Mouse (Mus musculus) neural tube, embryonic 14.5 days (tissue): ENCODE measurements around the gene Wrap53. TPM values are rescaled to one million over a fixed set of nuclear protein-coding genes. Genes with fewer than 3 reads are reported as not detected.

Experiments used
- ATAC-seq: fragments of 200-750 bp; cut with Nextera tagmentation; 2 replicates; pipeline ENCODE4 v1.8.0; 2017; ENCODE audit warnings: low read depth, mild to moderate bottlenecking, moderate TSS enrichment, moderate library complexity
- H3K27ac ChIP-seq: fragments of 300-500 bp; sonication (generic); 2 replicates; pipeline ENCODE4 v1.5.1; 2014; ENCODE audit warnings: low read depth, mild to moderate bottlenecking, control low read depth, low read length, moderate library complexity, mixed read lengths
- H3K27me3 ChIP-seq: fragments of 300-500 bp; sonication (generic); 2 replicates; pipeline ENCODE4 v1.6.1; 2014; ENCODE audit warnings: low read length; ENCODE audit not compliant: control insufficient read depth, insufficient read depth
- H3K36me3 ChIP-seq: fragments of 300-500 bp; sonication (generic); 2 replicates; pipeline ENCODE4 v1.6.1; 2014; ENCODE audit warnings: low read length, mixed read lengths; ENCODE audit not compliant: control insufficient read depth, insufficient read depth
- H3K4me1 ChIP-seq: fragments of 300-500 bp; sonication (generic); 2 replicates; pipeline ENCODE4 v1.6.1; 2014; ENCODE audit warnings: low read length; ENCODE audit not compliant: control insufficient read depth, insufficient read depth
- H3K4me2 ChIP-seq: fragments of 300-500 bp; sonication (generic); 2 replicates; pipeline ENCODE4 v1.6.1; 2014; ENCODE audit warnings: mild to moderate bottlenecking, low read depth, low read length, control low read depth
- H3K4me3 ChIP-seq: fragments of 300-500 bp; sonication (generic); 2 replicates; pipeline ENCODE4 v1.5.1; 2014; ENCODE audit warnings: low read depth, low read length, control low read depth, mixed read lengths
- H3K9ac ChIP-seq: fragments of 300-500 bp; sonication (generic); replicated peaks from 2 replicates; pipeline ENCODE4 v1.6.1; 2014; ENCODE audit warnings: low read depth, mild to moderate bottlenecking, control low read depth, low read length, mixed read lengths
- H3K9me3 ChIP-seq: fragments of 300-500 bp; sonication (generic); 2 replicates; pipeline ENCODE4 v1.6.1; 2016; ENCODE audit warnings: low read length; ENCODE audit not compliant: control insufficient read depth
- WGBS: fragments of 180-500 bp; shearing (Covaris S2); extraction: QIAGEN DNeasy Blood & Tissue Kit; methylation state at CpG from one replicate; pipeline ENCODE4 v1.1.7; 2014; 5-methylcytosine and 5-hydroxymethylcytosine counted together
- polyA plus RNA-seq: library from polyadenylated mRNA; unstranded; fragments of >200 nt; fragmentation: Nextera tagmentation; extraction: Ambion mirVana; gene quantifications from 2 replicates; pipeline ENCODE4 v1.2.1, GENCODE M21; 2014

Gene Wrap53
- polyA plus RNA-seq, 1 experiment from 2014 or later = 17.3 TPM

- Histone ChIP-seq H3K9me3 (no peaks in the 10 kb centered on the region), H3K4me1 (no peaks in the 10 kb centered on the region; the same call in 1 of the 2 replicates), H3K27me3 (no peaks in the 10 kb centered on the region), H3K27ac (no peak overlapping the region), H3K36me3 (no peaks in the 10 kb centered on the region), H3K9ac (no peak overlapping the region), H3K4me2 (no peak overlapping the region), H3K4me3 (no peak overlapping the region)
- WGBS = 91% methylated on average over 9 of the region's 9 CpGs
- no peak for ATAC-seq
Measured at GRCm38 (mm10) chr11:69521526-69522149, 58.4 kb downstream of the Wrap53 start.

- Histone ChIP-seq H3K36me3 (no peaks in the 10 kb centered on the region), H3K4me2 (no peak overlapping the region), H3K27me3 (no peaks in the 10 kb centered on the region), H3K9ac (no peak overlapping the region), H3K4me3 (no peak overlapping the region), H3K9me3 (no peaks in the 10 kb centered on the region), H3K4me1 (no peaks in the 10 kb centered on the region), H3K27ac (no peak overlapping the region)
- ATAC-seq = no peak
- WGBS = 78% methylated on average over 4 of the region's 4 CpGs
Measured at GRCm38 (mm10) chr11:69519976-69520375, 60.1 kb downstream of the Wrap53 start.

- no peak for ATAC-seq
- Histone ChIP-seq H3K36me3 (no peaks in the 10 kb centered on the region), H3K27ac (no peak overlapping the region), H3K4me2 (no peak overlapping the region), H3K9ac (no peak overlapping the region), H3K9me3 (no peaks in the 10 kb centered on the region), H3K4me1 (no peaks in the 10 kb centered on the region), H3K27me3 (no peaks in the 10 kb centered on the region), H3K4me3 (no peak overlapping the region)
- WGBS = 83% methylated on average over 3 of the region's 3 CpGs
Measured at GRCm38 (mm10) chr11:69516661-69517060, 63.4 kb downstream of the Wrap53 start.

- no peaks in the 10 kb centered on the region for H3K36me3 ChIP-seq
Measured at GRCm38 (mm10) chr11:69516151-69516640, 63.9 kb downstream of the Wrap53 start.

GRCm38 (mm10) chr11:69513840-69514239 lies 66.2 kb downstream of the Wrap53 start:
- WGBS = 12% methylated on average over 6 of the region's 6 CpGs
- ATAC-seq = peak; percentile 63; the same call in 1 of the 2 replicates

More at GRCm38 (mm10) chr11:69516151-69516640, 63.9 kb downstream of the Wrap53 start:
- Histone ChIP-seq H3K4me3 (no peak overlapping the region), H3K27ac (no peak overlapping the region), H3K9ac (no peak overlapping the region), H3K4me1 (no peaks in the 10 kb centered on the region), H3K4me2 (no peak overlapping the region), H3K27me3 (no peaks in the 10 kb centered on the region), H3K9me3 (no peaks in the 10 kb centered on the region)
- 75% methylated on average over 15 of the region's 15 CpGs for WGBS
- ATAC-seq = no peak

More at GRCm38 (mm10) chr11:69513840-69514239, 66.2 kb downstream of the Wrap53 start:
- no peak overlapping the region for H3K4me3 ChIP-seq
- H3K9ac ChIP-seq = no peak overlapping the region
- H3K4me2 ChIP-seq = no peak overlapping the region
- no peaks in the 10 kb centered on the region for H3K9me3 ChIP-seq
- no peak overlapping the region for H3K27ac ChIP-seq
- H3K27me3 ChIP-seq = no peaks in the 10 kb centered on the region
- no peaks in the 10 kb centered on the region for H3K4me1 ChIP-seq
- no peaks in the 10 kb centered on the region for H3K36me3 ChIP-seq

Other genes starting within 250 kb of the Wrap53 start
- 213 and 260 TPM in 2 replicates for gene Rnf227, start 239.8 kb downstream of the Wrap53 start, polyA plus RNA-seq
- 86.0 and 89.6 TPM in 2 replicates for gene Chd3, start 210.8 kb downstream of the Wrap53 start, polyA plus RNA-seq
- gene Naa38, start 184.8 kb downstream of the Wrap53 start, polyA plus RNA-seq = 112 and 132 TPM in 2 replicates
- 21.3 and 29.9 TPM in 2 replicates for gene Cyb5d1, start 184.6 kb downstream of the Wrap53 start, polyA plus RNA-seq
- gene Tmem88, start 182.0 kb downstream of the Wrap53 start, polyA plus RNA-seq = 2.3 and 5.3 TPM in 2 replicates
- 36.1 and 37.5 TPM in 2 replicates for gene Kdm6b, start 166.6 kb downstream of the Wrap53 start, polyA plus RNA-seq
- 5.7 and 6.9 TPM in 2 replicates for gene Dnah2, start 31.1 kb downstream of the Wrap53 start, polyA plus RNA-seq
- 23.2 and 35.6 TPM in 2 replicates for gene Efnb3, start 20.1 kb downstream of the Wrap53 start, polyA plus RNA-seq
- 54.6 and 68.8 TPM in 2 replicates for gene Trp53, start 104 bp upstream of the Wrap53 start, polyA plus RNA-seq
- gene Atp1b2, start 25.7 kb upstream of the Wrap53 start, polyA plus RNA-seq = 66.6 and 99.6 TPM in 2 replicates
- gene Shbg, start 37.6 kb upstream of the Wrap53 start, polyA plus RNA-seq = not detected in 2 replicates
- 23.8 and 25.1 TPM in 2 replicates for gene Sat2, start 41.8 kb upstream of the Wrap53 start, polyA plus RNA-seq
- 31.1 and 34.0 TPM in 2 replicates for gene Fxr2, start 52.7 kb upstream of the Wrap53 start, polyA plus RNA-seq
- not detected in 2 replicates for gene Sox15, start 75.1 kb upstream of the Wrap53 start, polyA plus RNA-seq
- gene Mpdu1, start 82.4 kb upstream of the Wrap53 start, polyA plus RNA-seq = 40.7 and 63.4 TPM in 2 replicates
- gene Cd68, start 85.9 kb upstream of the Wrap53 start, polyA plus RNA-seq = 3.7 and 11.2 TPM in 2 replicates
- 503 and 643 TPM in 2 replicates for gene Eif4a1, start 92.2 kb upstream of the Wrap53 start, polyA plus RNA-seq
- gene Senp3, start 101.8 kb upstream of the Wrap53 start, polyA plus RNA-seq = 104 and 116 TPM in 2 replicates
- gene Tnfsf13, start 105.5 kb upstream of the Wrap53 start, polyA plus RNA-seq = 0.24 and 0.72 TPM in 2 replicates
- gene Tnfsf12, start 115.6 kb upstream of the Wrap53 start, polyA plus RNA-seq = 2.1 and 3.4 TPM in 2 replicates
- gene Tnfsfm13, start 115.8 kb upstream of the Wrap53 start, polyA plus RNA-seq = 0.75 and 1.8 TPM in 2 replicates
- 23.5 and 30.7 TPM in 2 replicates for gene Polr2a, start 178.4 kb upstream of the Wrap53 start, polyA plus RNA-seq
- gene Slc35g3, start 181.7 kb upstream of the Wrap53 start, polyA plus RNA-seq = not detected in 2 replicates
- gene Zbtb4, start 185.7 kb upstream of the Wrap53 start, polyA plus RNA-seq = 4.3 and 6.0 TPM in 2 replicates
- gene Chrnb1, start 215.7 kb upstream of the Wrap53 start, polyA plus RNA-seq = 0.78 and 1.3 TPM in 2 replicates
- gene Fgf11, start 221.6 kb upstream of the Wrap53 start, polyA plus RNA-seq = 6.4 and 9.1 TPM in 2 replicates
- 0.68 and 0.76 TPM in 2 replicates for gene Tmem102, start 225.4 kb upstream of the Wrap53 start, polyA plus RNA-seq
- gene Gm39566, start 235.0 kb upstream of the Wrap53 start, polyA plus RNA-seq = not detected in 2 replicates
- gene Spem2, start 238.2 kb upstream of the Wrap53 start, polyA plus RNA-seq = 0.16 TPM in 1 of 2 replicates, not detected in the other
- gene Spem1, start 241.9 kb upstream of the Wrap53 start, polyA plus RNA-seq = 0.35 and 0.40 TPM in 2 replicates